Mouse (Mus musculus) MEL (cell line): ENCODE measurements around the gene Eif5b.

Source experiments
- BHLHE40 ChIP-seq: IDR thresholded peaks from 2 replicates; pipeline ENCODE4 v1.6.1; 2012; ENCODE audit warnings: low read depth, mild to moderate bottlenecking, inconsistent platforms, low read length, improper control_type of control experiment, borderline replicate concordance
- CHD2 ChIP-seq: IDR thresholded peaks from 2 replicates; pipeline ENCODE4 v1.6.1; 2011; ENCODE audit warnings: low read length, improper control_type of control experiment
- CTCF ChIP-seq, 3 experiments: IDR thresholded peaks in 2 of 3; conservative IDR thresholded peaks in 1 of 3; 2 replicates each; pipeline ENCODE4 v1.5.1; 2011 to 2012; ENCODE audit warnings: low read length in 3 of 3, low read depth in 2 of 3, mild to moderate bottlenecking in 2 of 3, improper control_type of control experiment in 1 of 3, inconsistent platforms in 1 of 3, mixed read lengths in 1 of 3, moderate library complexity in 1 of 3; ENCODE audit not compliant: control insufficient read depth in 1 of 3, insufficient read depth in 1 of 3, poor library complexity in 1 of 3, severe bottlenecking in 1 of 3
- E2F4 ChIP-seq: IDR thresholded peaks from 2 replicates; pipeline ENCODE4 v1.6.1; 2011; ENCODE audit warnings: low read depth, low read length, improper control_type of control experiment, borderline replicate concordance
- ELF1 ChIP-seq: IDR thresholded peaks from 2 replicates; pipeline ENCODE4 v1.6.1; 2014; ENCODE audit warnings: low read depth, mild to moderate bottlenecking, inconsistent platforms, low read length, improper control_type of control experiment, moderate library complexity
- GATA1 ChIP-seq: IDR thresholded peaks from 2 replicates; pipeline ENCODE4 v1.6.1; 2011; ENCODE audit warnings: low read depth, low read length, improper control_type of control experiment
- POLR2A ChIP-seq, 2 experiments: IDR thresholded peaks; 2 replicates each; pipeline ENCODE4 v1.6.1; 2011 to 2012; ENCODE audit warnings: low read length in 2 of 2, mild to moderate bottlenecking in 2 of 2, control low read depth in 1 of 2, improper control_type of control experiment in 1 of 2, low read depth in 1 of 2, moderate library complexity in 1 of 2; ENCODE audit not compliant: control insufficient read depth in 1 of 2, insufficient read depth in 1 of 2, poor library complexity in 1 of 2
- RAD21 ChIP-seq: IDR thresholded peaks from 2 replicates; pipeline ENCODE4 v1.6.1; 2011; ENCODE audit warnings: mild to moderate bottlenecking, low read depth, low read length, improper control_type of control experiment
- SIN3A ChIP-seq: IDR thresholded peaks from 2 replicates; pipeline ENCODE4 v1.6.1; 2012; ENCODE audit warnings: low read length, improper control_type of control experiment, inconsistent platforms
- TAL1 ChIP-seq: IDR thresholded peaks from 2 replicates; pipeline ENCODE4 v1.6.1; 2012; ENCODE audit warnings: mild to moderate bottlenecking, inconsistent platforms, low read length, moderate library complexity, mixed read lengths
- TCF12 ChIP-seq: IDR thresholded peaks from 2 replicates; pipeline ENCODE4 v1.6.1; 2014; ENCODE audit warnings: low read depth, mild to moderate bottlenecking, inconsistent platforms, low read length, improper control_type of control experiment, moderate library complexity
- UBTF ChIP-seq: IDR thresholded peaks from 2 replicates; pipeline ENCODE4 v1.6.1; 2012; ENCODE audit warnings: low read depth, mild to moderate bottlenecking, inconsistent platforms, low read length, improper control_type of control experiment, moderate library complexity, borderline replicate concordance; ENCODE audit not compliant: insufficient read depth

- TF ChIP-seq SIN3A: no peak
- TF ChIP-seq CHD2: no peak
- no peak for TF ChIP-seq CTCF (IDR thresholded peaks at IDR 0.05 in 2 of 3, conservative IDR thresholded peaks at IDR 0.05 in 1 of 3; ENCODE audit: control insufficient read depth in 1 of 3, insufficient read depth in 1 of 3, low read depth in 2 of 3, low read length in 3 of 3, poor library complexity in 1 of 3, severe bottlenecking in 1 of 3)
- no peak for TF ChIP-seq POLR2A (IDR thresholded peaks at IDR 0.05; ENCODE audit: control insufficient read depth in 1 of 2, insufficient read depth in 1 of 2, low read depth in 1 of 2, low read length in 2 of 2, poor library complexity in 1 of 2)
- no peak for TF ChIP-seq GATA1
- no peak for TF ChIP-seq TCF12
- TF ChIP-seq TAL1: no peak
- no peak for TF ChIP-seq ELF1
- no peak for TF ChIP-seq UBTF
- no peak for TF ChIP-seq BHLHE40
- no peak for TF ChIP-seq E2F4
- TF ChIP-seq RAD21: no peak
These were observed 60.6 kb downstream of the Eif5b start for GRCm38 (mm10) chr1:38058417-38058816.
